Mouse (Mus musculus): Measurements from ENCODE around the gene Ell2.

Ell2 gene

DNA sequence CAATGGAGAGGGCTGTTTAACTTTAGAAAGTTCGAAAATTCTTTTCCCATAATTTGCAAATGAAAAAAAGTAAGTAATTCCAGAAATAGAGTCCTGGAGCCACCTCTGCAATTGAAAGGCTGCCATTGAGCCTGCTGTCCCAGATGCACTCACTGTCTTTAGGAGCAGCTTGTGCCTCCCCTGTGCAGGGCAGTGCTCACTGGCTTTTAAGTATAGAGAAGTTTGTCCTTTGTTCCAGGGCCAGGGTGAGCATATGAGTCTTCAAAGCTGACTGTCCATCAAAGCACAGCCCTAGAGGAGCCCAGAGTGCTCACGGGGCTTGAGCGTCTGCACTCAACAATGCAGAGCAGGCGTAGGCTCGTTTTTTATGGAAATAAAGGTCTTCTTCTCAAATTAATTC is 59.7 kb downstream of the Ell2 start:
- DNase-seq (ENCODE audit: low spot score in 2 of 2) = no peak

DNA sequence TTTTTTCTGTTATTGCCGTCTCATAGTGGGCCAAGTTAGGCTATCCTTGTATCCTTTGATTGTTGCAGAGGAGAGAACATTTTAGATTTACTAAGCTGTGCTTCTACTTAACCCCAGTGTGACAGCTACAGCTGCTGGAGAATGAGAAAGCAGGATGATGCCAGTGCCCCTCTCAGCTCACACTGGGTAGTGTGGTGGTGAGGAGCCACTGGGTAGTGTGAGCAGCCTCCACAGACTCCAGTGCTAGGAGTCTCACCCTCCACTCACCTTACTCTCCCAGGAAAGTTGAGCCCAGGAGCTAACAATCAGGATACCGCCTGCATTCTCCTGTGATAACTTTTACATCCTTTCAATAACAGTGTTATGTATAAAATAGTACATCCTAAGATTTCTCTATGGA is 60.4 kb downstream of the Ell2 start:
- no peak for DNase-seq (ENCODE audit: low spot score in 2 of 2)

DNA sequence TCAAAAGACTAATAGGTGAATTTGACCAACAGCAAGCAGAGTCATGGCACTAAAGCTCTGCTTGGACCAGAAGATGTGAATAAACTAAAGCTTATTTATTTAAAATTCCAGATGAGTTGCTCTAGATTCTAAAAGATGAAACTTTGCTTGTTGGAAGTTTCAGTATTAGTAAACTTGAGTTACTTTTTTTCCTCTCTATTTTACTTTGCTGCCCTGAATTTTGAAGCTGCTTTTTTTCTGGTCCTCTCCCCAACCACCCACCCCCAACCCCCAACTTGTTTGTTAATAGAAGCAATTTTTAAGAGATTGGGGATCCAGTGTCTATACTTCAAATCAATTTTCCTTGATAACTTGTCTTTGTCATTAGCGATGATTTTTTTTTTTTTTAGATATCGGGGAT is 64.2 kb downstream of the Ell2 start:
- no peak for DNase-seq (ENCODE audit: low spot score in 2 of 2)

DNA sequence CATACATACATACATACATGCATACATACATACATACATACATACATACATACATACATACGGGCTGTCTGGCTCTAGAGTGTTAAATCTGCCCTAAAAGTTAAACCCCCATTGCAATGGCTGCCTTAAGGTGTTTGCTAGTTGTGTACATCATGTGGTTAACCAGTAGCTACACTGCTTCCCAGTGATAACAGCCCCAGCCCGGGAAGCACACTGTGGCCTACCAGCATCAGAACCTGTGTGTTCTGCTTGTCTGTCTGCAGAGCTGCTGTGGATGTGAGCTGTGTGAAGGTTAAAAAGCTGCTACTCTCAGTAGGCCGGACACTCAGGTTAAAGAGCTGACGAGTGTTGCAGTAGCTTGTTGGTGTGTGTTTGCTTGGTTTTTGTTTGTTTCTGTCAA is 64.8 kb downstream of the Ell2 start:
- no peak for DNase-seq (ENCODE audit: low spot score in 2 of 2)

DNA sequence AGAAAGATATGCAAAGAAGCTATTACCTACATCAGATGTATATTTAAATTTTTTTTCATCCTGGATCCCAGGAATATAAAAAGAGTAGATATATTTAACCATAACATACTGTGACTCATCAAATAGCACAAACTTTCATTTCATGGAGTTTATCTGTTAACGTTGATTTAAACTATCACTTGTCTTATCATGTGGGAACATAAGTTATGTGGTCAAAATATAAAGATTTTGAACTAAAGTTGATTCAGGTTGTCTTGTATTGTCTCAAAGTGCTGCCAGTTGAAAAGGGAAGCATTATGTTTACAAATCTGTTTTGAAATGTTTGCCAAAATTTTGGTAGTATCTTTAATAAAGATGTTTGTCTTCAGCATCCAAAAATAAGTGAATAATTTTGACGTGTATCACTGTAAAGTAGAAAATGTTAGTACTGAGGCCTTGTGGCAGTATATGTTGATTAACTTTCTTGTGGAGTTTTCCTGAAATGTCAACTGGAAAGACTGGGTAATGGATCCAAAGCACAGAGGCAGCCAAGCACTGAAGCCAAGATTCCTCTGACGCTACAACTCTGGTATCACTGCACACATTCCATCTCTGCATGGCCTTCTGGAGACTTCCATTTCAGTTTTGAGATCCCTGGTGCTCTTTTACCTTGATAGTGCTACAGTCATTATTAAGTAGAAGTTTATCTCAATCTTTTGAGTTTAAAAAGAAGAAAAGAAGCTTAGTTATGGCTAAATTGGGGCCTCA is 65.6 kb downstream of the Ell2 start:
- no peak for DNase-seq (ENCODE audit: low spot score in 2 of 2)

DNA sequence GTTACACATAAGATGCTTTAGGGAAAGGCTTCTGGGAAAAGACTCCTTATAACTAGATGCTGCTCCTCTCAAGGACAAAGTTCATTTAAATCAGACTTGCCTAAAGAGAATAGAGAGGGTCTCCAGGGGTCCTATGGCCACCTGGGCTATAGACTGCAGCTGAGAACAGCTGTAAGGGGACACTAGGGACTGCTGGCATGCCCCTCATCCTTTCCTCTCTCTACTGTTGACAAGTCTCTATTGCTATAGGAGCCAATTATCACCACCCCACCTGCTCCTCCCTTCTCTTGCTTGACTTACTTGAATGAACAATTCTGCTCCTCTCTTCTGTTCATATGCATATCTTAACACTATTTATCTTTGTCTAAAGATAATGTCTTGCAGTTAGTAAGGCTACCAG is 69.4 kb downstream of the Ell2 start:
- DNase-seq (ENCODE audit: low spot score in 2 of 2) = no peak

DNA sequence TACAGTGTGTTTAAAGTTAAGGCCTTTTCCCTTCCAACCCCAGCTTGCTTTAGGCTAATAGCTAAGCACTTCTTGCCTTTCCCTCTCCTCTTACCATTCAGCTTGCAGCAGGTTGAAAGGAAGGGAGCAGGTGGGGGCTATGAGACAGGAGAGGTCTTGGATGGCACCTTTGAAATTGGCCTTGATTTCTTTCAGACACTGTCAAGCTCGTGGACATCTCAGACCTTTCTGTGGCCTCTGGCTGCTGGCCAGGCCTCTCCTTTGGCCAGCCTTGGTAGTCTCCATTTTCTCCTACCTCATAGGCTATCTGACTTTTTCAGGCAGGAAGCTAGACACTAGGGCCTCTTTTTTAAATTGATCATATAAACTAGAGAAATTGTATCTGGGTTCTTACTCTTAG is 70.1 kb downstream of the Ell2 start:
- no peak for DNase-seq (ENCODE audit: low spot score in 2 of 2)

DNA sequence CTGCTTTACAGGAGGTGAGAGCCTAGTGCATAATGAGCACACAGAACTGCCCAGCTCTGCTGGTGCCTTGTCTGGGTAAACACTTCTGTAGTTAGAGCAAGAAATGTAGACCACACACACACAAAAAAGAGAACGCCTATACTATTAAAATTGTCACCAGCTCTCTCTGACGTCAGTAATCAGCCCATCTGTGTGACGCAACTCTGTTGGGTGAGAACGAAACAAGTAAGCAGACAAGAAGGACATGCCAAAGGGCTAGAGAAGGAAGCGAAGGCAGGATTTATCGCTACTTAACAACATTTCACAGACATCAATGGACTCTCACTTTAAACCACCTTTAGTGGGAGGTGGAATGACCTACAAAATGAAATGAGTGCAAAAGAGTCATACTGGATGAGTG is 71.6 kb downstream of the Ell2 start:
- no peak for DNase-seq (ENCODE audit: low spot score in 2 of 2)

DNA sequence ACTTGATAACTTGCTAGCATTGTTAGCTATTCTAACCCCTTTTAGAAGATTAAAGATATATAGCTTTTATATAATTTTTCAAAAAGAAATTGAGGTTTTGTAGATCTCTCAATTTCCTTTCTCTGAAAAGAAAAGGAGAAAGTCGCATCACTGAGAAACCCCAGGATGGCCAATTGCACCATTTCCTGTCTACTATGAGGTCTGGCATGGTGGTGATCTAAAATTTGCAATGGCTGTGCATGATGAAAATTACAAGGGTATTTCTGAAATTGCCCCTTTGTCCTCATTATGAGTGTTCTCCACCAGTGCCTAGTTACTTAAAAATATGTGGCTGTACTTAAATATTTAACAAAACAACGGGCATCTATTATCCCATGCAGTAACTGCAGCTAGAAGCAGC is 72.6 kb downstream of the Ell2 start:
- DNase-seq (ENCODE audit: low spot score in 2 of 2) = no peak

DNA sequence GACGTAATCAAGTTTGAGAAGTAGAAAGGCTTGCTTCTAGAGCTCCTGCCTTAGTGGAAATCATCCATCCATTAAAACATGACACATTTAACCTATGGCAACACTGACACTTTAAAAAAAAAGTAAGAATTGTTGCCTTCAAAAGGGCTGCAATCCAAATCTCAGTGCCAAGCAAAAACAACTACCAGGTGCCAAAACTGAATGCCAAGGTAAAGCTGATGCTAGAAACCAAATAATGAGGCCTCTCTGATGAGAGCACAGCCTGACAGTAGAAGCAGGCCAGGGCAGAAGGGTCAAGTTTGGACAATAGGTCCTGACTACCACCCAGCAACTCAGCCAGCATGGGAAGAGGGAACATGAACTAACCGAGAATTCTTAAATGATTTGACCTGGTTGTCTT is 73.5 kb downstream of the Ell2 start:
- no peak for DNase-seq (ENCODE audit: low spot score in 2 of 2)

DNA sequence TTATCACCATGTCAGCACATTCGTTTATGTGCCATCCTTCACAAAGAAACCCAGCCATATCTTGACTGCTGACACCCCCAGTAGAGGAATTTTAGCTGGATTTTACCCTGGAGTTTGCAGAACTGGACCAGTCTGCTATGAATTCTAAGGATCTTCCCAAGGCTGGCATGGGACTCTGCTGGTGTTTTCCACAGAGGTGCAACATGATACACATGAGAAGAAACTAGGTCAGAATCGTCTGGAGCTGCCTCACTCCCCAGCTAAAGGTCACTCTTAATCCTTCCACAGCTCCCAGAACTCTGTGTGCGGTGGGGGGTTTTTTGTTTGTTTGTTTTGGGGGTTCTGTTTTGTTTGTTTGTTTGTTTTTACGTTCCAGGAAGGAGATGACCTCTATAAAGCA is 79.2 kb downstream of the Ell2 start:
- no peak for DNase-seq (ENCODE audit: low spot score in 2 of 2)

DNA sequence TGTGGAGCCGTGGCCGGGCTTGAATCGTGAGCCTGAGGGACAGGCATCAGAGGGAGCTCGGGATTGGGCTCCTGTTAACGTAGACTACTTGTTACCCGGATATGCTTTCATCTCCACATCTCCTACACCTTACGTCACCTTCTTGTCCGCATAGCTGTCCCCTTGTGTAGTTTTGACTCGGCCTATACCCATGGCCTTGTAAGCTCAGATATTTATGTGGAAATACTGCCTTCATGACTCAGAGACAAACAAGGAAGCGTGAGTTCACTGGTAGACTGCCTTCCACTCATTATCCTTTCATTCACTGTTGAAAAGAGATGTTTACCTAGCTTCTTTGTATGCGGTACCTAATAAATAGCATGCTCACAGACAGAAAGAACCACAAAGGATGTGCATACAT is 79.7 kb downstream of the Ell2 start:
- no peak for DNase-seq (ENCODE audit: low spot score in 2 of 2)

DNA sequence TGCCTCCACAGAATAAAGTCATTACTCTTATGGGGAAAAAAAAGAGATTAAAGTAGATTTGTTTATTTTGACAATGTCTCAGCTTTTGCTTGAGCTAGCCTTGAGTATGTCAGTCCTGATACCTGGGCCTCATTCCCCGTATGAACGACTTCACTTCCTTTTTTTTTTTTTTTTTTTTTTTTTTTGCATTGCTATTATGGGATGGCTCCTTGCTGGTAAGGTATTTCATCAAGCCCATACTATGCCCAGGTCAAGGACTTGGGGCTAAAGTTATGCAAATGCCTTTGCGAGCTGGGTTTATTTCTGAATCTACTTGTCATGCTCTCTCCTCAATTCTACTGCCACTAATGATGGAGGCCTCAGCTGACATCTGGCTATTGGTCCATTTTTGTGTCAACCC is 80.8 kb downstream of the Ell2 start:
- DNase-seq (ENCODE audit: low spot score in 2 of 2) = no peak

DNA sequence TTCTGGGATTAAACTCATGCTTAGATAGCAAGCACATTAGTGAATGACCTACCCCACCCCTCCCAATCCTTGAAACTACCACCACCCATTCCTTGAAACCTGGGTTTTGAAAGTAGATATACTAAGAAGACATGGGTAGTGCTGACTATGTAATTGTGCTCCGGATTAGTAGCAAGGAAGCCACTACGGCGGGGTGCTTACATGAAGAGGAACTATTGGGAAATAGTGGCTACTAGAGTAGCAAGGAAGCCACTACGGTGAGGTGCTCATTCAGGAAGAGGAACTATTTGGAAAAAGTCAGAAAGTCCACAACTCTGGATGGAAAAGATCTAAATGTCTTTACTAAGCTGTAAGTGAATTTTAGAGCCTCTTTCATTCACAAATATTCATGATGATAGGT is 81.6 kb downstream of the Ell2 start:
- no peak for DNase-seq (ENCODE audit: low spot score in 2 of 2)

DNA sequence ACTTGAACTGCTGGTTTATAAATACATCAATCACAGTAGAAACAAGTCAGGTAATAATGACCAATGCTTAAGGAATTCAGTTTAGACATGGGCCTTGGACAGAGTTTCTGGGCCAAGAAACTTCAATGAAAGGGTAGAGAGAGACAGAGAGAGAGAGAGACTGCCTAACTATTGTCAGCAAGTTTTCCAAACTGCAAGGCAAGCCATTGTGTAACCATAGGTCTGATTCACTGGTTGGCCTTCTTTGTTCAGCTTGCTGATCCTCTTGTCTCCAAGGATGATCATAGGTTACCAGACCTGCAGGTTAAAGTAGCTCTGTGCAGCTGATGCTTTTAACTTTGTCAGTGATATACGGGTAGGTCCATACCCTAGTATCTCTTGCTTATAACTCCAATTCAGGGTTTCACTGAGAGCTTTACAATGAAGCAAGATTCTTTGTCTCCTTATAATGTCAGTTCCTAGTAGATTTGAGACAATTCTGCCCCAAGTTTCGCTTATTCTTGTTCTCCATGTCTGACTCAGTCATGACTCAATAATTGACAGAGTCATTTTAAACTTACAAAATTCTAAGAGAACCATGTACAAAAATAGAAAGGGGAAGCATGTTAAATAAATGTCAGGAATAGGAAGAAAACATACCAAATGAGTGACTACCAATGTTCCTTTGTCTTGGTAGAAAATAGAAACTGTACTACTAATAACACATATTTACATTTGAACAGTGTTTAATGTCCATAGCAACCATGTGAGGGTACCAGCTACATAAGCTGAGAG is 82.7 kb downstream of the Ell2 start:
- DNase-seq (ENCODE audit: low spot score in 2 of 2) = no peak

DNA sequence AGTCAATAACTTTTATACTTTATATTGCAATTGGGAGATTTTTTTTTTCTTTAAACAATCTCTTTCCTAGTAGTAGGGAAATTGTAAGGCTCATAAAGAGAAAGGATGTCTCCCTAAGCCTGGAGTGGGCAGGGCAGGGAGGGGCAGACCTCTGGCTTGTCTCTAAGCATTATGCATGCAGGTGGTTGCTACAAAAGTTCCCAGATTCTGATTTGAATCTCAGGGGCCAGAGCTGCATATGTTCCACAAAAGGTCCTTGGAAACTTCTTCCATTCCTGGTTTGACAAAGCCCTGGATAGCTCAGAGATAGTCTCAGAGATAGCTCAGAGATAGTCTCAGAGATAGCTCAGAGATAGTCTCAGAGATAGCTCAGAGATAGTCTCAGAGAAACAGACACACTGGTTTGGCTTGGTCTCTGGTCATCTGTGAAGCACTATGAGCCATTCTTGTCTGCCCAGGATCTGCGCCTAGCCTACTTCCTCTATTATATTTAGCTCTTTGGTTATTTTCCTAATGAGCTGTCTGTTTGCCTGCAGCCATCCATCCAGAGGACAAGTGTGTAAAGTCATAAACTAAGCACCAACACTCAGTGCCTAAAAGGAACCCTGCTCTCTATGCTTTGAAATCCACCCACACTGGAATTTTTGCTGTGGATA is 84.1 kb downstream of the Ell2 start:
- no peak for DNase-seq (ENCODE audit: low spot score in 2 of 2)

DNA sequence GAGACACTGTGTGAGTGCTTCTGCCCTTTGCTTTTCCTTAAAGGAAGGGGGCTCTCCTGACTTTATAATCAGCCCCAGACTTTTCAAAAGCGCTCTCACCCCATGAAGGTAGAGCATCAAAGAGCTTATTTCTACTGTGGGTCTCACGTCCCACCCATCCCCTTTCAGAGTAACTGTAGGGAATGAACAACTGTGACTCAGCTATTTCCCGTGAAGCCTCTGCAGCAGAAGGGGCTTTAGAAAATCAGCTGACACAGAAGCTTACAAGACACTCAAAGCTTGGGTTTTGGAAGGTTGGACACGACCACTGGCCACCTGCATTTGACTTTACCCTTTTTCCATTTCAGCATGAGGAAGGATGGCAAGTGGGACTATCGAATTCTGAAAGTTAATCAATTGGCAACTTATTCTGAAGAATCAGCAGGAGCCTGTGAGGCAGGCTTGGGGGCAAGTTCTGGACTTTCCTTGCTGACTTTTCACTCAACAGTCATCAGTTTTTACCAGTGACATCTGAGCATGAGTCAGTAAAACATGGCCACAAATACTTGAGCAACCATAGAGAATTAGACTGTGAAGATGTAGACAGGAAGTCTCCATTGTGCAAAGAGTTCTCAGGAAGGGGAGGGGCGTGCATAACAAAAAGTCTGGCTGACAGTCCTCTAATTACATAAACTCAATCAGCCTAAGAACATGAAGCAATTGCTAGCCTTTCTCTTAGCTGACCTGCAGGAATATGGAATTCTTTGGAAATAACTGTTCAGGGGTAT is 87.5 kb downstream of the Ell2 start:
- no peak for DNase-seq (ENCODE audit: low spot score in 2 of 2)

DNA sequence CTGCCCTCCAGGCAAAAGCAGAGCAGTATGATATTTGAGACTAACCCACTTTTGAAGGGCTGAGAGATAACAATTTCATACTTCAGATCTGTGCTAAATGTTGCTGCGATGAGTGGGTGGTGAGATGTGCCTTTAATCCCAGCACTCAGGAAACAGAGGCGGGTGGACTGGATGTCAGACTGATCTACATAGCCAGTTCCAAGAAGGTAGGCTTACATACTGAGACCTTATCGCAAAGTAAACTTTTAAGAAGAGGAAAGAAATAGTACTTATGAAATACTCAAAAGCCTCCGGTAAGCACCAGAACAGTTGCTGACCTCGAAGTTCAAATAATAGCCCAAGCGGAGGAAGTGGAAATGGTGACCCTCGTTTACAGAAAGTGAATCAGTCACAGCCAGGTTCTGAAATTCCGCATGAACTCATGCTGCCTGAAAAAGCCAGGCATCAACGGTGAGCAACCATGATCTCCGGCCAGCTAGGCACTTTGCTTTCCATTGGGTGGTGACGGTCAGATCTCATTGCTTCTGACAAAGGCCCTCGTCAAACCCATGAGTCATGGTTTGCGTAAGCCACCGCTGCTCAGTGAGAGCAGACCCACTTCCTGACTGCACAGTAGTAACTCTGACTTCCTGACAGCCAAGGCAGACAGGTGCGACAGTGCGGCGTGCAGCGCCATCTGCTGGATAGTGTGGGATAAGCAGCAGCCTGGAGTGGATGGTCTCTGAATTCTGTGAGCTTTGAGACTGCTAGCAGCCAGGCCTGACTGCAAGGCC is 91.0 kb downstream of the Ell2 start:
- peak; percentile 87 to 94 for DNase-seq (ENCODE audit: low spot score in 2 of 2)

DNA sequence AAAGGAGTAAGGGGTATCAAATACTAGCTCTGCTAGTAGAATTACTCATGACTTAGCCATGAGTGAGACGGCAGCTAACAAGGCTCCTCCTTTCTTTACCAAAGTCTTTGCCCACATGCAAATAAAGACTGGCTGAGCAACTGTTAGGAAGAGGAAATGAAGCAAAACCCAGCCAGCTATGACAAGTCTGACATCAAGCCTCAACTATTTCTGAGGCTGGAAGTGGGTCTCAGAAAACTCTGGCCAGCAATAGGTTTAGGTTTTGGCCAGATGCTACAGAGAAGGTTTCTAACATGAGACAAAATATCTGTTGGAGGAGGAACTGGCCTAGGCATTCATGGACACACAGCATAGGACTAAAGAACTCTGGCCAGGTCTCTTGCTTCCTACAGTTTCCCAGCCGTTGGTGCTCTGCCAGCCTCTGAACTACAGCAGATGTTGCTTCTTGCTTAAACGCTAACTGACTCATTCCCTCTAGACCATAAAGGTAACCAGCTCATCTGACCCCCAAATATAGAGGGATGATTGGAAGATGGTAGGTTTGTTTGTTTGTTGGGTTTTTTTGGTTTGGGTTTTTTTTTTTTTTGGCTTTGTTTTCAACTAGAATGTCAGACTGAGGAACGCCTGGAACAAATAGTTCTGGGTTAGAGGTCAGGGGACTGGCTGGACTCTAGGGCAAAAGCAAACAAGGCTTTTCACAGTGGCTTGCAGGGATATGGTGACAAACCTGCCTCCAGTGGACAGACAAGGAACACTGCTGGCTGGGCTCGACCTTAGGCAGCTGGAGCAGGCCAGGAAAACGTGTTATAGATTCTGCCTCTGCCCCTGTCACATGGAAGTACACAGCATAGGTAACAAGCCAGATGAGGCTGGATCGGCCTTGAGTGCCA is 92.1 kb downstream of the Ell2 start:
- DNase-seq (ENCODE audit: low spot score in 2 of 2) = no peak

DNA sequence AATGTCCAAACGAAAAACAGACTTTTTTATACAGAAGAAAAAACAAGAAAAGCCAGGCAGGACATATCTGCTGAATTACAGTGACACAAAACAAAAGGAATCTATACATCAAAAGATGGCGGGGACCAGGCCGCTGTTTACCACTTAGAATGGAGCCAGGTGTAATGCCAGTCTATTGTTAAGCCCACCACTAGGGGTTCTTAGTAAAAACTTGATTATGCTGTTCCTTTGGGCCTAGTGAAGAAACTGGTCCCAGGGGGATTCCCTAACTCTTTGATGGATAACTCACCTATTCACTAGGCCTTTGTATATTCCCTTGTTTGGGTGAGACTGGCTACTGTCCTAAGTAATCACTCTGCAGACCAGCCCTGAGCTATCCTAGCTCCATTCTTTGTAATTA is 92.9 kb downstream of the Ell2 start:
- DNase-seq (ENCODE audit: low spot score in 2 of 2) = no peak

DNA sequence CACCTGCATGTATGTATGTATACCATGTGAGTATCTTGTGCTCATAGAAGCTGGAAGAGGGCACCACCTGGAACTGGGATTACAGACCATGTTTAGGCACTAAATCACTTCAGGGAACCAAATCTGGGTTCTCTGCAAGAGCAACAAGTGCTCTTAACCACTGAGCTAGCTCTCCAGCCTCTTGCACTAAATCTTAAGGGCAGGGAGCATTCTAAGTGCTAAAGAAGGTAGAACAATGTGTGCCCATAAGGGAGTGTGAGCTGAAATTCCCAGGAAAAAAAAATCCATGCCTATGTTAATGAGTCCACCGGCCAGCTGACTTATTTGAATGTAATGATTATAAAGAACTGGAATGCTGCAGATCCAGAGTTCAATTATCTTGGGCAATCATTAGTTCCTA is 101.4 kb downstream of the Ell2 start:
- no peak for DNase-seq (ENCODE audit: low spot score in 2 of 2)
